Mouse (Mus musculus): ENCODE results near the gene Sash3.

GRCm38 (mm10) chrX:48138539-48139275 is 7.5 kb upstream of the Sash3 start:
- no peak for TF ChIP-seq POLR2A (IDR thresholded peaks at IDR 0.05; ENCODE audit: insufficient read length, low read depth)
- no peak for TF ChIP-seq USF1 (IDR thresholded peaks at IDR 0.05; ENCODE audit: low read depth)
- no peak for TF ChIP-seq MAX (IDR thresholded peaks at IDR 0.05; ENCODE audit: low read depth)
- TF ChIP-seq E2F4 (IDR thresholded peaks at IDR 0.05; ENCODE audit: insufficient read depth), result no peak
- no peak for TF ChIP-seq SRF (IDR thresholded peaks at IDR 0.05; ENCODE audit: control insufficient read depth, insufficient read length, low read depth)
- TF ChIP-seq MYOD1 (IDR thresholded peaks at IDR 0.05; ENCODE audit: control insufficient read depth in 1 of 3, insufficient read length in 2 of 3, low read depth in 2 of 3), result no peak
- no peak for TF ChIP-seq POLR2AphosphoS2 (IDR thresholded peaks at IDR 0.05; ENCODE audit: insufficient read length, low read depth)
- TF ChIP-seq TCF12 (IDR thresholded peaks at IDR 0.05; ENCODE audit: insufficient read depth, poor library complexity, severe bottlenecking), result no peak
